7 mouse cellular contexts compared by ENCODE assay signal in genomic region chr4:125911541-125912270, GRCm38 (mm10).
DNase-seq lines count a peak whose midpoint lies in the region; ATAC-seq and TF ChIP-seq lines count a peak whose summit lies in the region.

No protein-coding gene starts in this region.

- in situ Hi-C loops in Patski (cut with MboI; ENCODE audit: low pct_unique_long_range_greater_than_20kb) = no loop called here

- no peak for TF ChIP-seq CTCF in Patski (IDR thresholded peaks at IDR 0.05)

- peaks cover 3% of the 10 kb centered on the region for H3K27me3 ChIP-seq in Patski

- CTCF ChIA-PET in Patski (lab: Charles Lee) = no interaction called here

- DNase-seq in Patski (ENCODE audit: low read depth, low spot score) = peak; percentile 6
- DNase-seq in adrenal gland, adult 18-20 months (ENCODE audit: low spot score in 2 of 2) = peak; percentile 34 to 68
- peak; percentile 37 for DNase-seq in kidney, adult 18-20 months
- DNase-seq in kidney, postnatal 4 days = peak; percentile 45 to 54
- no peak for DNase-seq in lung, postnatal 36 days
- DNase-seq in urinary bladder, postnatal 10 days (ENCODE audit: low spot score) = no peak
- no peak for DNase-seq in left cerebral cortex, adult 18-20 months (ENCODE audit: low spot score in 2 of 2)

- POLR2A ChIA-PET in Patski (lab: Charles Lee) = no interaction called here

- ATAC-seq in Patski = no peak

Comparison
In these comparisons a context has a peak if more than half of its experiments do, and no peak if none do; other contexts are left out.
1. DNase-seq: peak in Patski (single experiment), adrenal gland, adult 18-20 months (2 of 2), kidney, adult 18-20 months (single experiment) and kidney, postnatal 4 days (2 of 2); none in lung, postnatal 36 days (single experiment), urinary bladder, postnatal 10 days (single experiment) and left cerebral cortex, adult 18-20 months (0 of 2).